Mouse (Mus musculus) heart, postnatal 0 days (tissue): ENCODE data around the gene Lipm. TPM values are rescaled to one million over a fixed set of nuclear protein-coding genes. Genes with fewer than 3 reads are reported as not detected.

Experiments used
- ATAC-seq: fragments of 200-750 bp; cut with Nextera tagmentation; 2 replicates; pipeline ENCODE4 v1.8.0; 2017; ENCODE audit warnings: low read depth, moderate number of reproducible peaks, moderate library complexity; ENCODE audit not compliant: insufficient read depth
- DNase-seq: peaks from one replicate; pipeline ENCODE4 v3.0.0-alpha.2; 2016; ENCODE audit warnings: low spot score
- H3K27ac ChIP-seq: fragments of 300-500 bp; sonication (generic); 2 replicates; pipeline ENCODE4 v1.5.1; 2014; ENCODE audit warnings: low read depth, mild to moderate bottlenecking
- H3K27me3 ChIP-seq: fragments of 300-500 bp; sonication (generic); 2 replicates; pipeline ENCODE4 v1.6.1; 2014; ENCODE audit warnings: low read length, mixed read lengths; ENCODE audit not compliant: control insufficient read depth, insufficient read depth
- H3K36me3 ChIP-seq: fragments of 300-500 bp; sonication (generic); replicated peaks from 2 replicates; pipeline ENCODE4 v1.6.1; 2014; ENCODE audit warnings: low read length, mixed read lengths; ENCODE audit not compliant: control insufficient read depth, insufficient read depth
- H3K4me1 ChIP-seq: fragments of 300-500 bp; sonication (generic); 2 replicates; pipeline ENCODE4 v1.6.1; 2014; ENCODE audit warnings: antibody characterized with exemption; ENCODE audit not compliant: control insufficient read depth, insufficient read depth
- H3K4me2 ChIP-seq: fragments of 300-500 bp; sonication (generic); 2 replicates; pipeline ENCODE4 v1.6.1; 2014; ENCODE audit warnings: low read depth, mild to moderate bottlenecking, low read length, moderate library complexity
- H3K4me3 ChIP-seq: fragments of 300-500 bp; sonication (generic); 2 replicates; pipeline ENCODE4 v1.5.1; 2014; ENCODE audit warnings: low read depth, low read length
- H3K9ac ChIP-seq: fragments of 300-500 bp; sonication (generic); replicated peaks from 2 replicates; pipeline ENCODE4 v1.6.1; 2014; ENCODE audit warnings: low read depth, low read length, mixed read lengths
- H3K9me3 ChIP-seq: fragments of 300-500 bp; sonication (generic); replicated peaks from 2 replicates; pipeline ENCODE4 v1.6.1; 2016; ENCODE audit warnings: low read length; ENCODE audit not compliant: control insufficient read depth
- CTCF ChIP-seq: IDR thresholded peaks from 2 replicates; pipeline ENCODE4 v1.5.1; 2016; ENCODE audit warnings: antibody characterized with exemption, control low read depth, low read depth
- EP300 ChIP-seq: IDR thresholded peaks from 2 replicates; pipeline ENCODE4 v1.6.1; 2016; ENCODE audit warnings: antibody characterized with exemption, low read depth
- WGBS: fragments of 180-500 bp; shearing (Covaris S2); extraction: QIAGEN DNeasy Blood & Tissue Kit; methylation state at CpG from one replicate; pipeline ENCODE4 v1.1.7; 2014; 5-methylcytosine and 5-hydroxymethylcytosine counted together
- polyA plus RNA-seq: library from polyadenylated mRNA; unstranded; fragments of >200 nt; fragmentation: Nextera tagmentation; extraction: Ambion mirVana; gene quantifications from 2 replicates; pipeline ENCODE4 v1.2.1, GENCODE M21; 2015
- total RNA-seq: library from RNA; depleted of rRNA; stranded (reverse); fragments of >200 nt; gene quantifications from 2 replicates; pipeline ENCODE4 v1.2.3, GENCODE M21; 2014; ENCODE audit warnings: low replicate concordance

The Lipm gene
- total and polyA plus RNA-seq, 2 experiments from 2014 or later, result not detected

DNA sequence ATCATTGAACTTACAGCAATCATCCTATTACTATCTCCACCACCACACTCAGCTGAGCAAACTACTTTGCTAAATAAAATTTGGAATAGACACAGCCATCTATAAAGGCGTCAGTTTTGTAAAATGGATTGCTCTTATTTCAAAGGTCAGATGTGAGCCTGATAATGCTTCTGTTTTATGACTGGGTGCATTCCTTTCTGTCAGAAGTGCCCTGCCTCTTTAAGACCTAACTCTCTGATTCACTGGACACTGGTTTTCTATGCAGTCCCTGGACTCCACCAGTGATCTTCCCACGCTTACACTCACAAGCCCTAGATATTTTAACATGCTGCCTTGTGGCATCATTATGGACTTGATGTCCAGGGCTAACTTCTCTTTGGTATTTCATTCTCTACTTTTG is 22.6 kb upstream of the Lipm start:
- ATAC-seq (no peak), DNase-seq (no peak)
- H3K27me3 ChIP-seq, result no peaks in the 10 kb centered on the region
- no peaks in the 10 kb centered on the region for H3K36me3 ChIP-seq
- no peak overlapping the region for H3K27ac ChIP-seq
- H3K9me3 ChIP-seq, result no peaks in the 10 kb centered on the region
- WGBS, result 55% methylated on average over 2 of the region's 2 CpGs
- TF ChIP-seq CTCF, result no peak
- TF ChIP-seq EP300, result no peak
- H3K4me2 ChIP-seq, result no peak overlapping the region
- H3K4me1 ChIP-seq, result no peaks in the 10 kb centered on the region
- H3K9ac ChIP-seq, result no peak overlapping the region
- H3K4me3 ChIP-seq, result no peak overlapping the region

DNA sequence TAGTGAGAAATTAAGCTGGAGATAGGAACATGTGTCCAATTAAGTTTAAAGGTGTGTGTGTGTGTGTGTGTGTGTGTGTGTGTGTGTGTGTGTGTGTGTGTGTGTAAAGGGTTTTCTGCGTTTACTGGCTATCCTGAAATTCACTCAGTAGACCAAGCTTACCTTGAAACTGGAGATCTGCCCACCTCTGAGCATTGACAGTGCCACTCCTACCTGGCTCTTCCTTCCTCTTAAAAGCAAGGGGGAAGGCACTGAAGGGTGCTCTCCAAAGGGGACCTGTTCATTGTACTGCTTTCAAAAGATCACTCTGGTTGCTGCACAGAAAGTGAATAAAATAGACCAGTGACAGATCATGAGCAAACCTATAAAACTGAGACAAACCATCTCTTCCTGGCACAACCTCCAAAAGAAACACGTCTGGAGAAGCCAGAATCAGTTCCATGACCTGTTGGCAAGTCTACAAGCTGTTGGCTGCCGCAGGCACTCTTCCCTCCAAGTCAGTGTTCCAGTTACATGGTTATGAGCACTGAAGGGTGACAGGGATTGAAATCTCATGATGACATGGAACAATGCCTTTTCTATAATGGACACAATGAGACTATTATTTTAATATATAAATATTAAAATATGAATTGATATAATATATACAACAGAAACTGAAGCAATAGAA is 11.6 kb upstream of the Lipm start:
- no peak for ATAC-seq
- WGBS, result 59% methylated on average over 3 of the region's 3 CpGs
- no peak for TF ChIP-seq CTCF
- TF ChIP-seq EP300, result no peak

DNA sequence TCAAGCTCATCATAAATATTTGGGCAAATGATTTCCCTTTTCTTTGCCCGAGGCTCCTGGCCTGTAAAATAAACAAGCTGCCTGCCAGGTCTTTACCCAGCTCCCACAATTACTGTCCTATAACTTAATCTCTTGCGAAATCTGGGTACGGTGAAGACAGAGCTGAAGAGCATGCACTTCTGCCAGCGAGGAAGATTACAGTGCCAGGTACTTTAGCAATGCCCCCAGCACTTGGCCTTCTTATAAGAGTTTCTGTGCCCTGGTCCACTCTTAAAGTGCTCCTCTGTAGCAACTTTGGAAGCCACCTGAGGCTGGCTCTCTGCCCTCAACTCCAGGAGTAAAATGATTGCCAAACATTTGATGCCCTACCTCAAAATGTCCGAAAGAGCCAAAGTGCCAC is 5.4 kb upstream of the Lipm start:
- Histone ChIP-seq H3K27me3 (no peaks in the 10 kb centered on the region), H3K4me3 (no peak overlapping the region), H3K9me3 (no peaks in the 10 kb centered on the region), H3K36me3 (no peaks in the 10 kb centered on the region), H3K4me2 (no peak overlapping the region), H3K27ac (no peak overlapping the region), H3K4me1 (no peaks in the 10 kb centered on the region), H3K9ac (no peak overlapping the region)
- ATAC-seq (no peak), DNase-seq (no peak)
- 69% methylated on average over 5 of the region's 5 CpGs for WGBS
- no peak for TF ChIP-seq CTCF
- TF ChIP-seq EP300, result no peak

More for the DNA sequence above, 11.6 kb upstream of the Lipm start:
- no peak for DNase-seq
- Histone ChIP-seq H3K9ac (no peak overlapping the region), H3K4me2 (no peak overlapping the region), H3K27me3 (no peaks in the 10 kb centered on the region), H3K27ac (no peak overlapping the region), H3K4me1 (no peaks in the 10 kb centered on the region), H3K4me3 (no peak overlapping the region), H3K36me3 (no peaks in the 10 kb centered on the region), H3K9me3 (no peaks in the 10 kb centered on the region)

DNA sequence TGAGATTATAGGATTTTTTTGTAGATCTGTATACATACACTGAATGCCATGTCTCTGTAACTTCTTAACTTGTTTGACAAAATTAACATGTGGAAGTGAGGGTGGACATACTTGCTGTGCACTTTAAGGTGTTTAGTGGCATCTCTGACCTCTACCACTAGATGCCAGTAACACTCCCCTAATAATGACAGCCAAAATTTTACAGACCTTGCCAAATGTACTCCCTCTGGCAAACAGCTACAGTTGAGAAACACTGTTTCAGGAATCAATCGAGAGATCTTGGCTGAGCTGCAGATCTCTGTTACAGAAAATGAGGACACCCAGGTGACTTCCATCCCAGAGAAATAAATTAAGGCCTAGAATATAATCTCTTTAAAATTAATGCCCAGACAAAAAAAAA is 4.5 kb upstream of the Lipm start:
- H3K27me3 ChIP-seq, result no peaks in the 10 kb centered on the region
- no peak overlapping the region for H3K27ac ChIP-seq
- no peaks in the 10 kb centered on the region for H3K4me1 ChIP-seq
- no peak for TF ChIP-seq CTCF
- no peak for TF ChIP-seq EP300
- H3K9ac ChIP-seq, result no peak overlapping the region
- H3K9me3 ChIP-seq, result no peaks in the 10 kb centered on the region
- WGBS, result 56% methylated on average over 1 of the region's 1 CpGs
- H3K36me3 ChIP-seq, result no peaks in the 10 kb centered on the region
- no peak overlapping the region for H3K4me2 ChIP-seq
- DNase-seq (no peak), ATAC-seq (no peak)
- no peak overlapping the region for H3K4me3 ChIP-seq

DNA sequence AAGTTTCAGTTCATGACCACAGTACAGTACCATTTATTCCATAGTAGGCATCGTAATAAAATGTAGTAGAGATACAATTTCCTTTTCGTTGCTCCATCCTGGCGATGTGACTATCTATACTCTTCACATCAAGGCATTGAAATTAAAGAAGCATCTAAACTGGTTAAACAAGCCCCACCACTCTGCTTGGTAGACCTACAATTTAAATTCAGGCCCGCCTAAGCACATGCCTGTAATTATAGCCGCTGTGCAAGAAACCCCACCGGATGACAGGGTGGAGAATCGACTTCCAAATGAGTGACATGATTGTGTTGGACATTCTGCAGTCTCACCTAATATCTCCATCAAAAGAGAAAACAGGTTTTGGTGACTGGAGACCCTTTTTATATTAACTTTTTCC is 1.2 kb downstream of the Lipm start:
- no peak overlapping the region for H3K27ac ChIP-seq
- H3K36me3 ChIP-seq, result no peaks in the 10 kb centered on the region
- no peaks in the 10 kb centered on the region for H3K9me3 ChIP-seq
- no peak for TF ChIP-seq EP300
- no peak for TF ChIP-seq CTCF
- no peaks in the 10 kb centered on the region for H3K27me3 ChIP-seq
- ATAC-seq (no peak), DNase-seq (no peak)
- no peaks in the 10 kb centered on the region for H3K4me1 ChIP-seq
- no peak overlapping the region for H3K4me3 ChIP-seq
- WGBS, result 81% methylated on average over 7 of the region's 7 CpGs
- no peak overlapping the region for H3K4me2 ChIP-seq
- H3K9ac ChIP-seq, result no peak overlapping the region

DNA sequence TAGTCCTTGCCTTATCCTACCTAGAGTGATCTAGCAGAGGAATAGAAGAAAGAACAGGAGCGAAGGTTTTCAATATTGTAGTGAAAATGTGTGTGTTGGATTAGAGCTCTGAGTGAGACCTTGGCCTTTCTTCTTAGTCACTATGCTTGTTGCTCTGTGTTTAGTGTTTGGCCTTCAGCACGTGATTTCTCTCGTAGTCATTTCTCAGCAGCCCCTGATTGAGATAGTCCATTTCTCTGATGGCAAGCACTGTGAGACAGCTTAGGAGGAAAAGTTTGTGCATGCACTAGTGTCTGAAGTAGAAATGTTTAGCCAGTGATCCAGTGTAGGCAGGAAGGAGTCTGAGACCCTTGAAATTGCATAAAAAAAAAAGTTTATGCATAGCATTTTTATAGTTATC is 4.1 kb downstream of the Lipm start:
- no peak overlapping the region for H3K4me2 ChIP-seq
- H3K4me3 ChIP-seq, result no peak overlapping the region
- no peaks in the 10 kb centered on the region for H3K4me1 ChIP-seq
- no peak overlapping the region for H3K27ac ChIP-seq
- H3K27me3 ChIP-seq, result no peaks in the 10 kb centered on the region
- TF ChIP-seq EP300 (no peak), CTCF (no peak)
- ATAC-seq, result no peak
- DNase-seq, result no peak
- H3K9me3 ChIP-seq, result no peaks in the 10 kb centered on the region
- 85% methylated on average over 3 of the region's 3 CpGs for WGBS
- no peak overlapping the region for H3K9ac ChIP-seq
- H3K36me3 ChIP-seq, result no peaks in the 10 kb centered on the region
